Mouse (Mus musculus) cortical plate, adult 2 months (tissue): ENCODE measurements around the gene Ttc34.

Experiments
- CTCF ChIP-seq: fragments of 200-500 bp; IDR thresholded peaks from 2 replicates; pipeline ENCODE4 v1.5.1; 2011; ENCODE audit warnings: mild to moderate bottlenecking, control low read depth, low read length; ENCODE audit not compliant: insufficient read depth; ENCODE audit errors: extremely low read depth
- POLR2A ChIP-seq: fragments of 200-500 bp; IDR thresholded peaks from 2 replicates; pipeline ENCODE4 v1.6.1; 2011; ENCODE audit warnings: mild to moderate bottlenecking, low read length, control low read depth; ENCODE audit not compliant: insufficient read depth; ENCODE audit errors: extremely low read depth

DNA sequence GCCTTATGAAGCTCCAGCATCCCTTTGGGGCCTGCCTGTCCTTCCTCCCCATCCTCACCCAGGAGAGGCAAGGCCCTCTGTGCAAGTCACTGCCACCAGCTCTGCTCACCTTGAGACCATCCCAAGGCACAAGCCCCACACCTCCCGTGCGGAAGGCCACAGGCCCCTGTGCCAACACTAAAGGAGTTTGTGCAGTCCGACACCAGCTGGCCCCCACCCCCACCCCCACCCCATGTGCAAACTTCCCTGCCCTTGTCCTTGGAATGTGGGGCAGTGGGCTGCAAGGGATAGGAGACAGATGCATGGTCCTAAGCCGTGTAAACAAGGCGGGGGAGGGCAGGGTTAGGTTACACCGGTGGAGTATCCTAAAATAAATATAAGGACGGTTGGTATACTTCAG is 43.8 kb upstream of the Ttc34 start:
- TF ChIP-seq CTCF, result no peak
- TF ChIP-seq POLR2A, result no peak
